Mouse (Mus musculus) colon, adult 2 months (tissue): Measurements from ENCODE around the gene Gipc3. TPM values are rescaled to one million over a fixed set of nuclear protein-coding genes. Genes with fewer than 3 reads are reported as not detected.

ENCODE experiments used
- polyA plus RNA-seq: library from polyadenylated mRNA; depleted of rRNA; stranded (reverse); fragments of >200 nt; gene quantifications from 2 replicates; pipeline ENCODE4 v1.2.3, GENCODE M21; 2012; rRNA removed

Gene Gipc3
- polyA plus RNA-seq = 3.0 and 3.5 TPM in 2 replicates

GRCm38 (mm10) chr10:81342686-81343505 is at the start of gene Gipc3:
Gene Gipc3, minus strand, starts transcription at chr10:81343266.

DNA sequence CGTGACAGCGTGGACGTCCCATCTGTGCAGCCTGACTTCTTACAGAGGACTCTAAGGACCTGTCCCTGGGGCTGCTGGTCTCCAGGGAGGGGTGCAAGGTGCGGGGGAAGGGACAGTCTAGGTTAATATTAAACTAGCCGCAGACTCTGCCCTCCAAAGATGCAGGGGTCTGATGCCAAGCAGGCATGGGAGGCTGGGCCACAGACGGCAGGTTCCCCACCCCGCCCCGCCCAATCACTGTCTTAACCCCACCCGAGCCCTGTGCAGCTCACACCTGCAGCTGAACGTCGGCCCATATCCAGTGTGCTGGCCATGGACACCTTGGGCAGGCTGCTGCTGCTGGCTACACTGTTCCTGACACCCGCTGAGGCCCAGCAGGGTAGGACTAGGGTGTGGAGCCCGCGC is 49.7 kb upstream of the Gipc3 start, which contains the start of gene Smim24:
Gene Smim24, plus strand, starts transcription at position 271 of the 405 bp plus-strand sequence.

DNA sequence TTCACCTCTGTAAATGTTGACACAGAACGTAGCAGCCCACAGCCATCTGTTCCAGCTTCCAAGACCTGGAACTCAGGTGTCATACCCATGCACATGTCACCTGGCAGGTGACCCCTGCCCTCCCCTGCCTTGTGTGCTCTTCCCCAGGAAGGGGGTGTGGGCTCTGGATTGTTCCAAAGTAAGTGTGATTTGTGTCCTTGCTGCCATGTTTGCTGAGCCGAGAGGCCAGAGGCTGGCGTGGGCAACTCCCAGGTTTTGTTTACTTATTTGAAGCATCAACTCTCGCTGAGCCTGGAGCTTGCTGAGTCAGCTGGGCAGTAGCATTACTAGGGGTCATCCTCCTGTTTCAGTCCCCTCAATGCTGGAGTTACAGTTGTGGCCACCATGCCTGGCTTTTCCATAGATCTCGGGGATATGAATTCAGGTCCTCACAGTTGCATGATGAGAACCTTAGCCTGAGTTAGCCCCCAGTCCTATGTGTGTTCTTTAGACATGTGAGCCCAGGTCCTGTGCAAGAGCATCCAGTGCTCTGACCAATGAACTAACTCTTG is 45.5 kb upstream of the Gipc3 start, which contains the start of gene Gm48552:
Gene Gm48552, plus strand, starts transcription at position 501 of the 551 bp plus-strand sequence.

GRCm38 (mm10) chr10:81383802-81384604 is 40.9 kb upstream of the Gipc3 start, which contains the start of the genes Dohh and Gm48551:
Gene Dohh, plus strand, starts transcription at chr10:81384428.
Gene Gm48551, plus strand, starts transcription at chr10:81384466.

DNA sequence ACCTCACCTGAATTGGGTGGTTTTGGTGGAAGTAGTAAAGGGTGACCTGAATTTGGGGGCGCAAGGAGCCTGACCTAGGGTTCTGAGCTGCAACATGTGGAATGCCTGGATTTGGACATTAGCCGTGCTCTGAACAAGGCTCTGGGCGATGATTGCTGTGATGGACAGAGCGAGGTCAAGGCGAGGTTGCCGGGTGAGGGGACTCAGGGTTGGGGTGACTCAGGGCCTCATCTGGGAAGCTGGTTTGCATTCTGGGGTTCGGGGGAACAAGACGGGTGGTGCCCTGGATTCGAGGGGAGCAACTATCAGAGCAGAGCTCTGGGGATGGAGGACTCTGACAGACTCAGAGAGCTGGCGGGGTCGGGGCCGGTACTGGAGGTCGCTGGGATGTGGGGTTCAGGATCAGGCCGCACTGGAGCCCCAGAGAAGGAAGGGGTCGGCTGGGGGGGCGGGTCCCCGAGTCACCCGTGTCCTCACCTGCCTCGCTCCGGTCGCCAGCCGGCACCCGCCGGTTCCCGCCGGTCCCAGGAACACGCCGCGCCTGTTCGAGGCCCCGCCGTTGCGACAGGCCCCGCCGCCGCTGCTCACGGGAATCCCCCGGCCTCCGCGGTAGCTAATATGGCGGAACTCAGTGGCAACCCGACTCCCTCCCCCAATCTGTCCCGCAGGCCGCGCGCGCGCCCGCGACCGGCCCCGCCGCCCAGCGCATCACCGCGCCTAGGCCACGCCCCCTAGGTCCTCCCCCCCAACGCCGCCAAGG is 34.9 kb upstream of the Gipc3 start, which contains the start of gene Fzr1:
Gene Fzr1, minus strand, starts transcription at position 724 of the 760 bp plus-strand sequence.

GRCm38 (mm10) chr10:81365672-81366476 is 22.8 kb upstream of the Gipc3 start, which contains the start of gene 4930404N11Rik:
Gene 4930404N11Rik, minus strand, starts transcription at chr10:81365816.

GRCm38 (mm10) chr10:81356991-81357844 is 14.2 kb upstream of the Gipc3 start, which contains the start of gene Mfsd12:
Gene Mfsd12, plus strand, starts transcription at chr10:81357491.

DNA sequence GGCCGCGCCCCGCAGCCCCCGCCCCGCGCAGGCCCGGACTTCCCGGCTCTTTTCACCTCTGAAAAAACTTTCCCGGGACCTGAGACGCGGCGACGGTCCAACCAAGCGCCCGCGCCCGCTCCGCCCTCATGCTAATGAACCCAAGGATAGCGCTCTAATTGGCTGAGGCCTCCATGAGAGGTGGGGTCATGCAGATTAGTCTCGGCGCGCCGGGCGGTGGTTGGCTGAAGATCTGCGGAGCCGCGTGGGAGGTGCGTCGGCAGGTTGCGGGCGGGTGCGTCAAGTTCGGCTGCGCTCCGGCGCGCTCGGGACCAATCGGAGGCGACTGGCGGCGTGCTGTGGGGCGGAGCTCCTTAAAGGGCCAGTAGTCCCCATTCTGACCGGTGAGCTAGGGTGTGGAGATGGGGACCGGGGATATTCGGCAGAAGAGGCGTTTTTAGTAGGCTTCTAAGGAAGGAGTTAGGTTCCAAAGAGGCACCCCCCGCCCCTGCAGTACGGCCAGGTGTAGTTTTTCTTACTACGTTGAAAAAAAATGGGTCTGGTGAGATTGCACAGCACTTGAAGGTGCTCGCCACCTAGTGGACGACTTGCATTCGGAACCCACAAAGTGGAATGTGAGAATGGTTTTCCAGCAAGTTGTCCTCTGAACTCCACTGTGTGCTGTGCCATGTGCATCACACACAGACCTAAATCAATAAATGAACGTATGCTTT is 7.4 kb upstream of the Gipc3 start, which contains the start of gene Hmg20b:
Gene Hmg20b, minus strand, starts transcription at position 130 of the 713 bp plus-strand sequence.

GRCm38 (mm10) chr10:81328386-81328785 is 14.7 kb downstream of the Gipc3 start, which contains the start of gene Tbxa2r:
Gene Tbxa2r, plus strand, starts transcription at chr10:81328731.

DNA sequence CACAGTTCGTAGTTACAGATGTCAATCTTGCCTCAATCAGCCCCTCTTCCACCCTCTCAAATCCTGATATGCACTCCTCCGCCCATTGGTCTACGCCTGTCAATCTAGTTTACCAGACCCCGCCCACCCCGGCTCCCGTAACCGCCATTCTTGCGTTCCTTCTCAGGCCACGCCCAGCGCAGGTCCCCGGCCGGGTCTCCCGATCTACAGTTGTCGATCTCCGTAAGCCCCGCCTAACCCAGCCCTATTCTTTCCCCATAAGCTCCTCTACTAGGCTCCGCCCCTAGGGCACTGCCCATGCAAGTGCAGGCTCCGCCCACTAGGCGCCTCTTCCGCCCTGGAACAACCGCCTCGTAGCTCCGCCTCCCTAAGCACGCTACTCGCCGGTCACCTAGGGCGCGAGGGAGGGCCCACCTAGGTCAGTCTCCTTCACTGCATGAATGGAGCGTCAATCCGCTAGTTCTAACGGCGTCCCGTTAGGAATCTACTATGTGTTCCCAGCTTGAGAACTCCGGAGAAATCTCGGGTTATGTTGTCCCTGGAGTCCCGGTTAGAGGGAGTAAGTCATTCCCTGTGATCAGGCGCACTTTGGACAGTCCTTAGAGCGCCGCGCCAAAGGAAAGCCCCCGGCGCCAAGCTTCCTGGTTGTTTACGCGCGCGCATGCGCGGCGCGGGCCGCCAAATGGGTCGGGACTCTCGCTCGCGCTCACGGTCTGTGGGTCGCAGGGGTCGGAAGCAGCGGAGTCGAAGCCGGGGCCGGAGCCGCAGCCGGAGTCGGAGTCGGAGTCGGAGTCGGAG is 22.3 kb downstream of the Gipc3 start, which contains the start of gene Cactin:
Gene Cactin, plus strand, starts transcription at position 554 of the 798 bp plus-strand sequence.

GRCm38 (mm10) chr10:81292554-81293333 is 50.3 kb downstream of the Gipc3 start, which contains the start of gene Pip5k1c:
Gene Pip5k1c, plus strand, starts transcription at chr10:81292963.

GRCm38 (mm10) chr10:81291511-81292104 is 51.5 kb downstream of the Gipc3 start, which contains the start of gene Tjp3:
Gene Tjp3, minus strand, starts transcription at chr10:81291581.

Other genes starting within 250 kb of the Gipc3 start
- gene Creb3l3, start 244.4 kb downstream of the Gipc3 start, polyA plus RNA-seq = 4.2 and 6.2 TPM in 2 replicates
- gene Map2k2, start 237.4 kb downstream of the Gipc3 start, polyA plus RNA-seq = 322 and 325 TPM in 2 replicates
- 243 and 284 TPM in 2 replicates for gene Zbtb7a, start 208.0 kb downstream of the Gipc3 start, polyA plus RNA-seq
- 55.8 and 61.5 TPM in 2 replicates for gene Pias4, start 175.3 kb downstream of the Gipc3 start, polyA plus RNA-seq
- 2,007 and 2,039 TPM in 2 replicates for gene Eef2, start 166.6 kb downstream of the Gipc3 start, polyA plus RNA-seq
- gene Dapk3, start 160.3 kb downstream of the Gipc3 start, polyA plus RNA-seq = 125 and 128 TPM in 2 replicates
- not detected in 2 replicates for gene 4930442H23Rik, start 159.4 kb downstream of the Gipc3 start, polyA plus RNA-seq
- gene Nmrk2, start 141.2 kb downstream of the Gipc3 start, polyA plus RNA-seq = not detected in 2 replicates
- 1.1 and 1.4 TPM in 2 replicates for gene Atcay, start 112.4 kb downstream of the Gipc3 start, polyA plus RNA-seq
- 14.2 and 20.7 TPM in 2 replicates for gene Zfr2, start 110.1 kb downstream of the Gipc3 start, polyA plus RNA-seq
- 9.0 and 10.3 TPM in 2 replicates for gene Matk, start 90.3 kb downstream of the Gipc3 start, polyA plus RNA-seq
- 157 and 224 TPM in 2 replicates for gene Mrpl54, start 76.3 kb downstream of the Gipc3 start, polyA plus RNA-seq
- 123 and 126 TPM in 2 replicates for gene Apba3, start 76.3 kb downstream of the Gipc3 start, polyA plus RNA-seq
- gene Tjp3, start 51.7 kb downstream of the Gipc3 start, polyA plus RNA-seq = 261 and 310 TPM in 2 replicates
- gene Pip5k1c, start 50.3 kb downstream of the Gipc3 start, polyA plus RNA-seq = 65.4 and 73.0 TPM in 2 replicates
- 33.3 and 36.3 TPM in 2 replicates for gene Cactin, start 22.2 kb downstream of the Gipc3 start, polyA plus RNA-seq
- 23.0 and 24.8 TPM in 2 replicates for gene Tbxa2r, start 14.5 kb downstream of the Gipc3 start, polyA plus RNA-seq
- 209 and 214 TPM in 2 replicates for gene Hmg20b, start 7.2 kb upstream of the Gipc3 start, polyA plus RNA-seq
- gene Mfsd12, start 14.2 kb upstream of the Gipc3 start, polyA plus RNA-seq = 33.7 and 37.4 TPM in 2 replicates
- 43.7 and 48.7 TPM in 2 replicates for gene 4930404N11Rik, start 22.6 kb upstream of the Gipc3 start, polyA plus RNA-seq
- 130 and 133 TPM in 2 replicates for gene Fzr1, start 35.2 kb upstream of the Gipc3 start, polyA plus RNA-seq
- 98.1 and 108 TPM in 2 replicates for gene Dohh, start 41.2 kb upstream of the Gipc3 start, polyA plus RNA-seq
- 2.9 TPM in 2 replicates for gene Gm48551, start 41.2 kb upstream of the Gipc3 start, polyA plus RNA-seq
- gene Gm48552, start 45.7 kb upstream of the Gipc3 start, polyA plus RNA-seq = 4.4 and 5.7 TPM in 2 replicates
- 504 and 602 TPM in 2 replicates for gene Smim24, start 49.8 kb upstream of the Gipc3 start, polyA plus RNA-seq
- gene Nfic, start 112.4 kb upstream of the Gipc3 start, polyA plus RNA-seq = 33.9 and 48.1 TPM in 2 replicates
- 4.7 and 5.4 TPM in 2 replicates for gene Celf5, start 139.4 kb upstream of the Gipc3 start, polyA plus RNA-seq
- gene Ncln, start 153.1 kb upstream of the Gipc3 start, polyA plus RNA-seq = 240 and 254 TPM in 2 replicates
- 4.5 and 5.7 TPM in 2 replicates for gene S1pr4, start 156.9 kb upstream of the Gipc3 start, polyA plus RNA-seq
- 3.0 and 3.1 TPM in 2 replicates for gene Gna15, start 181.0 kb upstream of the Gipc3 start, polyA plus RNA-seq
- gene Gna11, start 201.9 kb upstream of the Gipc3 start, polyA plus RNA-seq = 280 and 341 TPM in 2 replicates
- gene Aes, start 216.2 kb upstream of the Gipc3 start, polyA plus RNA-seq = 1,852 and 2,404 TPM in 2 replicates
- 48.9 and 62.5 TPM in 2 replicates for gene Tle2, start 231.3 kb upstream of the Gipc3 start, polyA plus RNA-seq